Mouse (Mus musculus): ENCODE results near the gene Usp44. TPM values are rescaled to one million over a fixed set of nuclear protein-coding genes. Genes with fewer than 3 reads are reported as not detected.

The Usp44 gene
- total RNA-seq, 2 experiments from 2014 or later: not detected

Other genes starting within 250 kb of the Usp44 start
- gene Snrpf, start 241.8 kb upstream of the Usp44 start, total RNA-seq (2021): 10 to 100 TPM in 1 of 2 experiments, 1 to 10 TPM in 1; 9.3 to 10.8 TPM
- 10 to 100 TPM; 12.7 to 18.0 TPM for gene Ntn4, start 190.9 kb upstream of the Usp44 start, total RNA-seq (2021)
- gene Metap2, start 65.5 kb downstream of the Usp44 start, total RNA-seq (2021): 100 to 1,000 TPM; 112 to 116 TPM
- 10 to 100 TPM; 36.9 to 37.7 TPM for gene Vezt, start 204.3 kb downstream of the Usp44 start, total RNA-seq (2021)
- gene Fgd6, start 204.4 kb downstream of the Usp44 start, total RNA-seq (2021): 1 to 10 TPM; 5.1 to 5.6 TPM